Mouse (Mus musculus) testis, adult 2 months (tissue): Measurements from ENCODE around the gene Chrdl2. TPM values are rescaled to one million over a fixed set of nuclear protein-coding genes. Genes with fewer than 3 reads are reported as not detected.

ENCODE experiments used
- H3K27ac ChIP-seq: fragments of 200-500 bp; 2 replicates; pipeline ENCODE4 v1.5.1; 2012; ENCODE audit warnings: low read depth, low read length; ENCODE audit not compliant: control insufficient read depth, insufficient read depth
- H3K27me3 ChIP-seq: fragments of 200-500 bp; 2 replicates; pipeline ENCODE4 v1.6.1; 2012; ENCODE audit warnings: mild to moderate bottlenecking, low read length, moderate library complexity; ENCODE audit not compliant: control insufficient read depth, insufficient read depth
- H3K36me3 ChIP-seq: fragments of 200-500 bp; 2 replicates; pipeline ENCODE4 v1.6.1; 2012; ENCODE audit warnings: mild to moderate bottlenecking, low read length; ENCODE audit not compliant: control insufficient read depth, insufficient read depth
- H3K4me1 ChIP-seq: fragments of 200-500 bp; 2 replicates; pipeline ENCODE4 v1.6.1; 2012; ENCODE audit warnings: low read length; ENCODE audit not compliant: control insufficient read depth, insufficient read depth
- H3K4me3 ChIP-seq: fragments of 200-500 bp; 2 replicates; pipeline ENCODE4 v1.5.1; 2012; ENCODE audit warnings: low read depth, mild to moderate bottlenecking, low read length, moderate library complexity, mixed read lengths; ENCODE audit not compliant: control insufficient read depth
- CTCF ChIP-seq: fragments of 200-500 bp; IDR thresholded peaks from 2 replicates; pipeline ENCODE4 v1.5.1; 2012; ENCODE audit warnings: low read depth, mild to moderate bottlenecking, inconsistent platforms, low read length, moderate library complexity; ENCODE audit not compliant: control insufficient read depth, insufficient read depth, insufficient replicate concordance
- POLR2A ChIP-seq: fragments of 200-500 bp; IDR thresholded peaks from 2 replicates; pipeline ENCODE4 v1.6.1; 2012; ENCODE audit warnings: low read depth, mild to moderate bottlenecking, inconsistent platforms, low read length, moderate library complexity; ENCODE audit not compliant: control insufficient read depth
- polyA plus RNA-seq: library from polyadenylated mRNA; depleted of rRNA; stranded (reverse); fragments of >200 nt; gene quantifications from 2 replicates; pipeline ENCODE4 v1.2.3, GENCODE M21; 2012

Chrdl2 gene
- polyA plus RNA-seq, 1 experiment = 0.38 TPM

DNA sequence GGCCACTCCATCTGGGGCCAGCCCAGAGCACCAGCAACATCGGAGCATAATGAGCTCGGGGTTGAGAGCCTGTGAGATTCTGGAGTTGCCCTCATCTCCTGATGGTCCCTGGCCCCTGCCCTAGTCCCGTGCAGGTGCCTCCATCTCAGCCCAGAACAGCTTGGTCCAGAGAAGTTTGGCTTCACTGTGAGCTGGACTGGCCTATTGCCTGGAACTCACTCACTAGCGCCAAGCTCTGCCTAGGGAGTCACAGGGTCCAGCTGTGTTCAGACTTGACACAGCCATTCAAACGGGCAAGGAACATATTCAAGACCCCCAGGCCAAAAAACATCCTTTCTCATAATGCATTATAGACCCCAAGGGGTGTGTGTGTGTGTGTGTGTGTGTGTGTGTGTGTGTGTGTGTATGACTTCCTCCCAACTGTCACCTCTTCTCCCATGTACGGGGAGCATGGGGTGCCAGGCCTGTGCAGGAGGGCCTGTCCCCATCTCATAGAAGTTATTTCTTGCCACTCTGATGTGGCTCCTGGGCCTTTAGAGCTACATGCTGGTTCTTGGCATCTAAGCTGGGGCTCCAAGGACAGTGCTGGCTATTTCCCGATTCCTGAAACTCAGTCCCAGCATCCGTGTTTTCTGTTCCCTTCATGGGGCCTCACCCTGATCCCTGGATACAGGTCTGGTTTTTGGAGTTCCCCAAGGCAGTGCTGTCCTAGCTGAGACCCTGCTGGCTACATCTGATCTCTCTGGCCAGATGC, 25.2 kb downstream of the Chrdl2 start:
- TF ChIP-seq CTCF = no peak
- TF ChIP-seq POLR2A = no peak
- Histone ChIP-seq H3K27me3 (no peaks in the 10 kb centered on the region), H3K4me3 (no peak overlapping the region), H3K36me3 (no peaks in the 10 kb centered on the region), H3K27ac (no peak overlapping the region), H3K4me1 (no peaks in the 10 kb centered on the region)

DNA sequence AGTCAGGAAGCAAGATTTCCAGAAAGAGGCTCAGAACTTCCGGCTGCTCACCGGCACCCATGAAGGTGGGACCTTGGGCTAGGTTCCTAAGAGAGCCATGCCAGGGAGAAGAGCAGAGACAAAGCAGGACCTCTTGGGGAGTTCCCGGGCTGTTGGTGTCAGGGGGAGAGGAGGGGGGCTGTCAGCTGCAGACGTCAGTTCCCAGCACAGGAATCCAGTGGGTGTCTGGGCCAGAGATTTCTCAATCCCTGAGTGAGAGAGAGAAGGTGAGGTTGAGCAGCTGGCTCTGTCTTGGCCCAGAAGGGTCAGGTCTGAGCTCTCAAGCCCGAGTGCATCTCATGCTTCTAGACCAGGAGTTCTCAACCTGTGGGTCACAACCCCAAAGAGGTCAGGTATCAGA, 27.7 kb downstream of the Chrdl2 start:
- Histone ChIP-seq H3K27me3 (no peaks in the 10 kb centered on the region), H3K27ac (no peak overlapping the region), H3K36me3 (no peaks in the 10 kb centered on the region), H3K4me1 (no peaks in the 10 kb centered on the region), H3K4me3 (no peak overlapping the region)
- TF ChIP-seq CTCF (no peak), POLR2A (no peak)

DNA sequence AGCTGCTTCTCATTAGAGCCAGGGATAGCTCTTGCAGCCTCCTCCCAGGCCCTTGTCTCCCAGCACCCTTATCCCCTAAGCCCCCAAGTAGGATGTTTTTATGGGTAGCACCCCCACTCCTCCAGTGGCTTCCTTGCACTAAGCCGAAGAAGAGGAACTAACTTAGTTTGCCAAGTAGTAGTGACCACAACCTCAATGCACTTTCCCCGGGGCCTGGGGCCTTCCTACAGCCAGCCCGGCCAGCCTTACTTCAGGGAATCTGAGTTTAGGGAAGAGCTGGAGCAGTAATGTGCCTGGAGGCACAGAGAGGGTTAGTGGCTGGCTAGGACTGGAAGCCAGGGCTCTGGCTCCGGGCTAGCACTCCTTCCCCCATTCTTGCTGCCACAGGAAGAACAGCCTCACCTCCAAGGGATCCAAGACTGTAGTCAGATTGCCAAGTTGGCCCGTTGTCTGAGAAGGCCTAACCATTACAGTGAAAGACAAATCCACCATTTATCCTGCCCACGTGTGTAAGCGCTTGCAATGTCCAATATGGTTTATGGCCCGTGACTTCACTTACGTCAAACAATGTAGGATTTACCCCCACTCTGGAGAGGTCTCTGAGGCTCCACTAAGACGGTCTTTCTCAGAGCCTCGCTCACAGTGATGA, 29.0 kb downstream of the Chrdl2 start:
- Histone ChIP-seq H3K27ac (no peak overlapping the region), H3K4me1 (no peaks in the 10 kb centered on the region), H3K4me3 (no peak overlapping the region), H3K36me3 (no peaks in the 10 kb centered on the region), H3K27me3 (no peaks in the 10 kb centered on the region)
- TF ChIP-seq CTCF (no peak), POLR2A (no peak)

- H3K4me3 ChIP-seq = no peak overlapping the region
- H3K4me1 ChIP-seq = no peaks in the 10 kb centered on the region
- no peaks in the 10 kb centered on the region for H3K27me3 ChIP-seq
- TF ChIP-seq POLR2A (no peak), CTCF (no peak)
- H3K36me3 ChIP-seq = no peaks in the 10 kb centered on the region
- no peak overlapping the region for H3K27ac ChIP-seq
Observed at GRCm38 (mm10) chr7:100036050-100036449, 30.1 kb downstream of the Chrdl2 start.

DNA sequence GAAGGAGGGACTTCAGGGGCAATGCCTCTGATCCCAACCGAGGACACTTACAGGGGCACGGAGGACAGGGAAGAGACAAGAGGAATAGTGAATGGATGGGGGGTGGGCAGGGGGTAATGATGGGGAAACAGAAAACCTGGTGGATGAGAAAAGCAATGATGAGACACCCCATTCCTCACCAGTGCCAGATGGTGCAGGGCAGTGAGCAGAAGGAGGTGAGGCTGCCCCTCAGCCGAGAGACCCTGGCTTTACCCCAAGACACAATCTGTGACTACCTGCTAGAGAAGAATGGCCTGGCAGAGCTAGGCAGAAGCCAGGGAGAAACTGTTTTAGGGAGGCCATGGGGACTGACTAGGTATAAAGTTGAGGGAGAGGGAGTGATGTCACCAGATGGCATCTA, 30.5 kb downstream of the Chrdl2 start:
- Histone ChIP-seq H3K4me3 (no peak overlapping the region), H3K27me3 (no peaks in the 10 kb centered on the region), H3K4me1 (no peaks in the 10 kb centered on the region), H3K27ac (no peak overlapping the region), H3K36me3 (no peaks in the 10 kb centered on the region)
- TF ChIP-seq POLR2A (no peak), CTCF (no peak)

DNA sequence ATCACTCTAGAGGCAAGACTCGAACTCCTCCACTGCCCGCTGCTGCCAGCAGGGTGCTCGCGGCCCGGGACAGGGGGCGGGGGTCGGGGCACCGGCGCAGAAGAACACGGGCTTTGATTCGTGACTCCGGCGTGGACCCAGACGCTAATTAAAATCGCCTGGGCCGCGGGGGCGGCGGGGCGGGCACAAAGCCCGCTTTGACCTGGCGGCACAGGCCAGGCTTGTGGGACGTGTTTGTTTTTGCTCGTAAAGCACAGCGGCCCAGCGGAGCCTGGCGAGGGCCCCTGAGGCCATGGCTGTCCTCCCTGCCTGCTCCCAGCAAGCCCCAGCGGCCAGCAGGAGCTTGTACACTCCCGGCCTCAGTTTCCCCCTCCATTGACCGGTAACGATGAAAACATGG, 36.1 kb downstream of the Chrdl2 start:
- no peak overlapping the region for H3K27ac ChIP-seq
- TF ChIP-seq POLR2A = no peak
- no peak for TF ChIP-seq CTCF
- H3K36me3 ChIP-seq = no peaks in the 10 kb centered on the region
- H3K4me1 ChIP-seq = peaks cover 5% of the 10 kb centered on the region
- no peaks in the 10 kb centered on the region for H3K27me3 ChIP-seq
- H3K4me3 ChIP-seq = peak overlapping the region; percentile 10

GRCm38 (mm10) chr7:100043096-100043495, 37.1 kb downstream of the Chrdl2 start:
- Histone ChIP-seq H3K4me1 (peaks cover 5% of the 10 kb centered on the region), H3K27ac (no peak overlapping the region), H3K27me3 (no peaks in the 10 kb centered on the region), H3K4me3 (no peak overlapping the region), H3K36me3 (no peaks in the 10 kb centered on the region)
- no peak for TF ChIP-seq POLR2A
- TF ChIP-seq CTCF = no peak
